Mouse (Mus musculus): ENCODE data around the gene Ocm.

Ocm gene

GRCm38 (mm10) chr5:143999409-143999808 is 27.1 kb downstream of the Ocm start:
- DNase-seq, result no peak

- DNase-seq, result peak; percentile 21
Measured at GRCm38 (mm10) chr5:143994632-143995365, 31.7 kb downstream of the Ocm start.

GRCm38 (mm10) chr5:143993849-143994248 is 32.6 kb downstream of the Ocm start:
- no peak for DNase-seq

GRCm38 (mm10) chr5:143993260-143993659 is 33.2 kb downstream of the Ocm start:
- no peak for DNase-seq

GRCm38 (mm10) chr5:143992661-143993060 is 33.8 kb downstream of the Ocm start:
- no peak for DNase-seq

- DNase-seq, result no peak
Measured at GRCm38 (mm10) chr5:143990086-143990485, 36.4 kb downstream of the Ocm start.

- DNase-seq, result peak; percentile 17
Measured at GRCm38 (mm10) chr5:143989046-143989445, 37.4 kb downstream of the Ocm start.

GRCm38 (mm10) chr5:143987596-143987995 is 38.9 kb downstream of the Ocm start:
- no peak for DNase-seq

GRCm38 (mm10) chr5:143985381-143985780 is 41.1 kb downstream of the Ocm start:
- DNase-seq, result no peak

- no peak for DNase-seq
Measured at GRCm38 (mm10) chr5:143982361-143982760, 44.1 kb downstream of the Ocm start.

GRCm38 (mm10) chr5:143980858-143981257 is 45.6 kb downstream of the Ocm start:
- no peak for DNase-seq

GRCm38 (mm10) chr5:143976726-143977431 is 49.6 kb downstream of the Ocm start:
- DNase-seq, result no peak

- no peak for DNase-seq
Measured at GRCm38 (mm10) chr5:143976232-143976631, 50.2 kb downstream of the Ocm start.

GRCm38 (mm10) chr5:143975631-143975933 is 50.9 kb downstream of the Ocm start:
- DNase-seq, result no peak

- peak; percentile 55 for DNase-seq
Measured at GRCm38 (mm10) chr5:143974931-143975630, 51.4 kb downstream of the Ocm start.

- no peak for DNase-seq
Measured at GRCm38 (mm10) chr5:143972628-143973027, 53.8 kb downstream of the Ocm start.
